Mouse (Mus musculus): ENCODE data around the gene Eno1.

DNA sequence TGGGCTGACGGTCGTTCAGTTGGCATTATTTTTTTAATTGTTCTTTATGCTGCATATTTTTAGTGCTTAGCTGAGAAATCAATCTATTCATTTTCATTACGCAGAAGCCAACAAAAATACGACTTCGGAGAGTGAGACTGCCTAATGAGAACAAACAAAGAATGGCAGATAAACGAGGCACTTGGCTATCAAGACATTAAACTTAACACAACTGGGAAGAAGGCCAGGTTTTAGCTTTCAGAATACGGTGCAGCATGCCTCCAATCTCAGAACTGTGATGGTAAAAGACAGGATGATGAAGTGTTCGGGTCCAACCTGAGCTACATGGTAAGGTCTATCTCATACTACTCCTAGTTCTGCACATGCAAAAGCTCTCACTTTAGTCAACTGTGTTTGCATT, 25.8 kb downstream of the Eno1 start:
- TF ChIP-seq CTCF (IDR thresholded peaks at IDR 0.05; ENCODE audit: low read depth) (no peak), EP300 (IDR thresholded peaks at IDR 0.05; ENCODE audit: low read depth) (no peak)

Data from liver, postnatal 0 days (tissue).